Comparison of ENCODE assay signal across 8 mouse cellular contexts in the genomic region with DNA sequence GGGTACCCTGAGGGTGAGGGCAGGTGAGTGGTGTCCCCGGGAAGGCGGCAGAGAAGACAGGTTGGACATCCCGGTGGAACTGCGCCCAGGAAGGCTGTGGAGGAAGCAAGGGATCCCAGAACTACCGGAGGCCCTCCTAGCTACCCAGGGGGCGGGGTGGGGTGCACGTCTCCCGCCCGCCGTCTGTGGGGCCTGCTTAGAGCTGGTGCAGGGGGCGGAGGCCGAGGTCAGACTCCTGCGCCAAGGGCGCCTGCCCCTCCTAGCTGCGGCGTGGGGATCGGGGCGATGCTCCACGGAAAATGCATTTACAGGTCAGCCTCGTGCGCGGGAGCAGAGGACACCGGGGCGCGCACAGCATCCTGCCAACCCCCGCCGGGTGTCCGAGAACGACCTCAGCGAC. TPM values are rescaled to one million over a fixed set of nuclear protein-coding genes. Genes with fewer than 3 reads are reported as not detected.
DNase-seq lines count a peak whose midpoint lies in the region; ATAC-seq lines count a peak whose summit lies in the region.

No protein-coding gene starts in this region.

- H3K4me2 ChIP-seq in intestine, embryonic 16.5 days (ENCODE audit: low read depth, low read length) = peak overlapping the region; percentile 92
- H3K4me2 ChIP-seq in midbrain, embryonic 14.5 days (ENCODE audit: low read length) = peak overlapping the region; percentile 91

- H3K27me3 ChIP-seq in erythroblast, embryonic 14.5 days (ENCODE audit: control insufficient read depth) = peaks cover 61% of the 10 kb centered on the region
- H3K27me3 ChIP-seq in intestine, embryonic 16.5 days (replicated peaks; ENCODE audit: control insufficient read depth, insufficient read depth, low read length) = no peaks in the 10 kb centered on the region
- peaks cover 13% of the 10 kb centered on the region; the same call in 1 of the 2 replicates for H3K27me3 ChIP-seq in midbrain, embryonic 14.5 days (ENCODE audit: control insufficient read depth, insufficient read depth, low read length)

- DNase-seq in urinary bladder, postnatal 25 days (ENCODE audit: low spot score) = peak; percentile 23
- DNase-seq in urinary bladder, postnatal 36 days (ENCODE audit: low spot score in 2 of 2) = no peak
- DNase-seq in midbrain, embryonic 14.5 days = no peak
- DNase-seq in adrenal gland, postnatal 4 days (ENCODE audit: low spot score in 2 of 2) = no peak
- DNase-seq in cerebellum, adult 11 months = no peak

- H3K36me3 ChIP-seq in erythroblast, embryonic 14.5 days (ENCODE audit: control insufficient read depth) = no peaks in the 10 kb centered on the region; the same call in 1 of the 2 replicates
- no peaks in the 10 kb centered on the region; the same call in 1 of the 2 replicates for H3K36me3 ChIP-seq in intestine, embryonic 16.5 days (ENCODE audit: control insufficient read depth, insufficient read depth, low read length)
- no peaks in the 10 kb centered on the region for H3K36me3 ChIP-seq in midbrain, embryonic 14.5 days (ENCODE audit: control insufficient read depth, insufficient read depth, low read length)

- H3K27ac ChIP-seq in intestine, embryonic 16.5 days (ENCODE audit: low read length) = peak overlapping the region; percentile 89
- H3K27ac ChIP-seq in midbrain, embryonic 14.5 days (replicated peaks; ENCODE audit: low read depth, low read length) = no peak overlapping the region

- no peak for ATAC-seq in erythroblast, adult 5-6 weeks (replicated peaks; ENCODE audit: low FRiP score, poor library complexity, severe bottlenecking)
- ATAC-seq in intestine, embryonic 16.5 days = peak; percentile 57
- ATAC-seq in midbrain, embryonic 14.5 days (ENCODE audit: low FRiP score, low TSS enrichment) = no peak

- H3K9ac ChIP-seq in intestine, embryonic 16.5 days (ENCODE audit: low read depth, low read length) = peak overlapping the region; percentile 85
- H3K9ac ChIP-seq in midbrain, embryonic 14.5 days (replicated peaks; ENCODE audit: low read length) = peak overlapping the region; percentile 66

- WGBS in intestine, embryonic 16.5 days = under 1% methylated on average over 30 of the region's 30 CpGs
- under 1% methylated on average over 30 of the region's 30 CpGs for WGBS in midbrain, embryonic 14.5 days

- peak overlapping the region; percentile 60 for H3K4me3 ChIP-seq in erythroblast, embryonic 14.5 days (replicated peaks)
- peak overlapping the region; percentile 78 for H3K4me3 ChIP-seq in intestine, embryonic 16.5 days (ENCODE audit: low read length)
- peak overlapping the region; percentile 55 for H3K4me3 ChIP-seq in midbrain, embryonic 14.5 days (replicated peaks; ENCODE audit: low read depth, low read length)

- H3K4me1 ChIP-seq in erythroblast, embryonic 14.5 days (ENCODE audit: control insufficient read depth) = peaks cover 24% of the 10 kb centered on the region
- peaks cover 28% of the 10 kb centered on the region for H3K4me1 ChIP-seq in intestine, embryonic 16.5 days (ENCODE audit: control insufficient read depth, insufficient read depth, low read length)
- peaks cover 16% of the 10 kb centered on the region for H3K4me1 ChIP-seq in midbrain, embryonic 14.5 days (ENCODE audit: control insufficient read depth, insufficient read depth, low read length)

- peaks cover 3% of the 10 kb centered on the region; the same call in 1 of the 2 replicates for H3K9me3 ChIP-seq in erythroblast, embryonic 14.5 days (ENCODE audit: control insufficient read depth, low read length)
- H3K9me3 ChIP-seq in intestine, embryonic 16.5 days (ENCODE audit: control insufficient read depth, low read length) = no peaks in the 10 kb centered on the region
- no peaks in the 10 kb centered on the region for H3K9me3 ChIP-seq in midbrain, embryonic 14.5 days (ENCODE audit: control insufficient read depth, low read length)

RNA-seq across cellular contexts. Expression of a gene that starts 0.4 kb away (rescaled TPM):
- 0.03 TPM in 2 replicates for polyA plus RNA-seq in erythroblast, embryonic 14.5 days (2012)
- total RNA-seq in erythroblast, adult 5-6 weeks (2015; ENCODE audit: low replicate concordance) = 1.0 TPM in 1 of 2 replicates, not detected in the other
- not detected in 2 replicates for total RNA-seq in erythroblast, adult 5-6 weeks (2017; ENCODE audit: low replicate concordance)
- 16.1 and 17.0 TPM in 2 replicates for polyA plus RNA-seq in intestine, embryonic 16.5 days (2015; fragmentation: Nextera tagmentation; extraction: Ambion mirVana)
- polyA plus RNA-seq in midbrain, embryonic 14.5 days (2014; fragmentation: Nextera tagmentation; extraction: Ambion mirVana) = 11.6 and 15.2 TPM in 2 replicates
- total RNA-seq in adrenal gland, postnatal 4 days (2021) = 10 to 100 TPM; 19.8 to 26.5 TPM

RNA-seq across cellular contexts. Expression of a gene that starts 0.5 kb away (rescaled TPM):
- not detected in 2 replicates for polyA plus RNA-seq in erythroblast, embryonic 14.5 days (2012)
- total RNA-seq in erythroblast, adult 5-6 weeks (2015; ENCODE audit: low replicate concordance) = 0.84 TPM in 1 of 2 replicates, not detected in the other
- not detected in 2 replicates for total RNA-seq in erythroblast, adult 5-6 weeks (2017; ENCODE audit: low replicate concordance)
- 3.4 and 3.7 TPM in 2 replicates for polyA plus RNA-seq in intestine, embryonic 16.5 days (2015; fragmentation: Nextera tagmentation; extraction: Ambion mirVana)
- polyA plus RNA-seq in midbrain, embryonic 14.5 days (2014; fragmentation: Nextera tagmentation; extraction: Ambion mirVana) = 0.85 and 1.00 TPM in 2 replicates
- total RNA-seq in adrenal gland, postnatal 4 days (2021) = 1 to 10 TPM; 3.5 to 4.1 TPM

RNA-seq across cellular contexts. Expression of a gene that starts 14.6 kb away (rescaled TPM):
- 1.4 and 1.5 TPM in 2 replicates for polyA plus RNA-seq in erythroblast, embryonic 14.5 days (2012)
- 17.3 and 18.6 TPM in 2 replicates for total RNA-seq in erythroblast, adult 5-6 weeks (2015; ENCODE audit: low replicate concordance)
- total RNA-seq in erythroblast, adult 5-6 weeks (2017; ENCODE audit: low replicate concordance) = 3.6 and 3.9 TPM in 2 replicates
- polyA plus RNA-seq in intestine, embryonic 16.5 days (2015; fragmentation: Nextera tagmentation; extraction: Ambion mirVana) = 42.0 and 44.4 TPM in 2 replicates
- 79.2 and 87.7 TPM in 2 replicates for polyA plus RNA-seq in midbrain, embryonic 14.5 days (2014; fragmentation: Nextera tagmentation; extraction: Ambion mirVana)
- 10 to 100 TPM; 41.5 to 50.0 TPM for total RNA-seq in adrenal gland, postnatal 4 days (2021)

RNA-seq across cellular contexts. Expression of a gene that starts 30.7 kb away (rescaled TPM):
- 7.4 and 8.9 TPM in 2 replicates for polyA plus RNA-seq in erythroblast, embryonic 14.5 days (2012)
- total RNA-seq in erythroblast, adult 5-6 weeks (2015; ENCODE audit: low replicate concordance) = 7.5 and 27.6 TPM in 2 replicates
- total RNA-seq in erythroblast, adult 5-6 weeks (2017; ENCODE audit: low replicate concordance) = 19.2 and 23.3 TPM in 2 replicates
- polyA plus RNA-seq in intestine, embryonic 16.5 days (2015; fragmentation: Nextera tagmentation; extraction: Ambion mirVana) = 150 and 175 TPM in 2 replicates
- 107 and 115 TPM in 2 replicates for polyA plus RNA-seq in midbrain, embryonic 14.5 days (2014; fragmentation: Nextera tagmentation; extraction: Ambion mirVana)
- 10 to 100 TPM; 73.2 to 74.9 TPM for total RNA-seq in adrenal gland, postnatal 4 days (2021)

RNA-seq across cellular contexts. Expression of a gene that starts 38.4 kb away (rescaled TPM):
- polyA plus RNA-seq in erythroblast, embryonic 14.5 days (2012) = 0.14 and 0.15 TPM in 2 replicates
- total RNA-seq in erythroblast, adult 5-6 weeks (2015; ENCODE audit: low replicate concordance) = 11.9 and 18.1 TPM in 2 replicates
- total RNA-seq in erythroblast, adult 5-6 weeks (2017; ENCODE audit: low replicate concordance) = 5.0 and 8.1 TPM in 2 replicates
- polyA plus RNA-seq in intestine, embryonic 16.5 days (2015; fragmentation: Nextera tagmentation; extraction: Ambion mirVana) = 97.2 and 103 TPM in 2 replicates
- polyA plus RNA-seq in midbrain, embryonic 14.5 days (2014; fragmentation: Nextera tagmentation; extraction: Ambion mirVana) = 110 and 116 TPM in 2 replicates
- total RNA-seq in adrenal gland, postnatal 4 days (2021) = 10 to 100 TPM; 44.8 to 45.4 TPM

Comparison
In these comparisons a context has a peak if more than half of its experiments do, and no peak if none do; other contexts are left out.
1. RNA of a gene that starts 0.4 kb away (polyA plus RNA-seq): 16.1 to 17.0 TPM in intestine, embryonic 16.5 days and 11.6 to 15.2 TPM in midbrain, embryonic 14.5 days; 0.03 TPM in erythroblast, embryonic 14.5 days; every median in the first group is over 10 times any median in the second.
2. RNA of a gene that starts 14.6 kb away (polyA plus RNA-seq): 79.2 to 87.7 TPM in midbrain, embryonic 14.5 days and 42.0 to 44.4 TPM in intestine, embryonic 16.5 days; 1.4 to 1.5 TPM in erythroblast, embryonic 14.5 days; every median in the first group is over 10 times any median in the second.
3. Peak in every context shown above with its lines, with median percentiles within 50 percentile points of each other: H3K4me3 ChIP-seq.